Mouse (Mus musculus): Measurements from ENCODE around the gene Bfar. TPM values are rescaled to one million over a fixed set of nuclear protein-coding genes. Genes with fewer than 3 reads are reported as not detected.
"Not testable (repeated sequence)": the region's sequence is repeated elsewhere in the genome, so short reads cannot be mapped to it uniquely, and the experiment has no call there.

Gene Bfar
- total RNA-seq, 2 experiments from 2014 or later = 29.1 to 37.1 TPM

DNA sequence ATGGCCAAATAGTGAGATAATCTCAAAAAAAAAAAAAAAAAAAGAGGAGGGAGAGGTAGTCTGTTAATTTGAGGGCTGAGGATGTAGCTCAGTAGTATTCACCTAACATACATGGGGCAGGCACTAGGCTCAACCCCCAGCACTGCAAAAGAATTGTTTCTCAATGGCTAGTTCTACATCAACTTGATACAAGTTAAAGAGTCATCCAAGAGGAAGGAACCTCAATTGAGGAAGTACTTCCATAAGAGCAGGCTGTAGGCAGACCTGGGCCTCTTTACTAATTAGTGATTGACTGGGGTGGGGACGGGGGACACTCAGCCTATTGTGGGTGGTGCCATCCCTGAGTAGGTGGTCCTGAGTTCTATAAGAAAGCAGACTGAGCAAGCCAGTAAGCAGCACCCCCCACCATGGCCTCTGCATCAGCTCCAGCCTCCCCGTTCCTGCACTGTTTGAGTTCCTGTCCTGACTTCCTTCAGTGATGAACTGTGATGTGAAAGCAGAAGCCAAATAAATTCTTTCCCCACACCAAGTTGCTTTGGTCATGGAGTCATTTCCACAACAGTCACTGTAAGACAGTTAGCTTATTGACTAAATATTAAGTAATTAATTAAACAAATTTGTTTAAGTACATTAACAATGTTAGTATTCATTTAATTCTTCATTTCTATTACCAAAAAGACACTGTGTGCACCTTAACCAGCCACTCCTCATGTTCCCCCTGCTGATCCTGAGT lies 45.3 kb downstream of the Bfar start:
- DNase-seq = no peak

DNA sequence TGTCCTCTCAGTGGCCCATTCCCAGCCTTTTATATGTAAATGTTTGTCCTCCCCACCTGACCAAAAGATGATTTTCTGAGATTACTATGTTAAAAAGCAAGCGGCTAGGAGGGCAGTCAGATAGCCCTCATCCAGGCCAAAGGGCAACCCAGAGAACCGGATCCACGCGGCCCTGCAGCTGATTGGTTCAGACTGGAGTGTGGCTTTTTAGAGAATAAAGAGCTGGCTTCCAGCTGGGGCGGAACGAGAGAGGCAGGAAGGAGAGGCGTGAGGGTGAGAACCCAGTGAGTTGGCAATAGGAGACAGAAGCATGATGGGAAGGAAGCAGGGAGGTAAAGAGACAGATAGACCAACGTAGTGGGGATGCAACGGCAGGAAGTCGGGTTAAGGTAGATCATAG lies 51.3 kb downstream of the Bfar start:
- no peak for DNase-seq

DNA sequence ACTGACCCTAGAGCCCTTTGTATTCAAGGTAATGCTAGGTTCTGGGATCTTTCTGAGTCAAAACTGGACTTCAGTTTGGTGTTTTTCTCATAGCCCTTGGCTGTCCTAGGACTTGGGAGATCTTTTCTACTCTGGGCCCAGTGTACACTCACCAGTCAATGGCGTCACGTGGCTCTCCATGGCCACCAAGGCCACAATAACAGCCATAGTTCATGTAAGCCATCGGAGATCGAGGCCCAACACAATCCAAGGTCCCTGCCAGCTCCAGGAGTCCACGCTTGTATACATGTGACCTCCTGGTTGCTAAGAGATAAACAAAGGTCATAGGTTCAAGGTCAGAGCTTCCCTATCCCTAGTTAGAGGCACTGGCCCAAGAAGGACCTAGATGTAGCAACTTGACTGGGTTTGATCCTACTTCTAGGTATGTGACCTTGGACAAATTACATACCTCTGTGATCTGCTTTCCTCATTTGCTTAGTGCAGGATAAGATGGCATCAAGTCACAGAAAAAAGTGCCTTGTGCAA lies 56.2 kb downstream of the Bfar start:
- DNase-seq = no peak

DNA sequence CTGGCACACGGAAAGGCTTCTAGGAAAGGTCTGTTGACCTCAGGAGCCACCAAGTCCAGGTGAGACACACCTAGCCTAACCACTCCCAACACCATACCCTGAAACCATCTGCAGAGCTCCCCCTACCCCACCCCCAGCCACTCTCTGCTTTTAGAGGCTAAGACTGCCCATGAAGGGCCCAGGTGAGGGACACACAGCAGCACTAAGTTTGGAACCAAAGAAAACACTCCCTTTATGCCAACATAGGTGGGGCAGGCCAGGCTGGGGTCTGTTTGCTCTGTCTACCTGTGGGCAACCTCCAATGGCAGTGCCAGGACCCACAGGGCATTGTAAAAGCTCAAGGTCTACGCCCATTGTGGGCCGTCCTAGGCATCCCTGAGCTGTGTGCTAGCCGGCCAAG lies 57.8 kb downstream of the Bfar start:
- DNase-seq = no peak

DNA sequence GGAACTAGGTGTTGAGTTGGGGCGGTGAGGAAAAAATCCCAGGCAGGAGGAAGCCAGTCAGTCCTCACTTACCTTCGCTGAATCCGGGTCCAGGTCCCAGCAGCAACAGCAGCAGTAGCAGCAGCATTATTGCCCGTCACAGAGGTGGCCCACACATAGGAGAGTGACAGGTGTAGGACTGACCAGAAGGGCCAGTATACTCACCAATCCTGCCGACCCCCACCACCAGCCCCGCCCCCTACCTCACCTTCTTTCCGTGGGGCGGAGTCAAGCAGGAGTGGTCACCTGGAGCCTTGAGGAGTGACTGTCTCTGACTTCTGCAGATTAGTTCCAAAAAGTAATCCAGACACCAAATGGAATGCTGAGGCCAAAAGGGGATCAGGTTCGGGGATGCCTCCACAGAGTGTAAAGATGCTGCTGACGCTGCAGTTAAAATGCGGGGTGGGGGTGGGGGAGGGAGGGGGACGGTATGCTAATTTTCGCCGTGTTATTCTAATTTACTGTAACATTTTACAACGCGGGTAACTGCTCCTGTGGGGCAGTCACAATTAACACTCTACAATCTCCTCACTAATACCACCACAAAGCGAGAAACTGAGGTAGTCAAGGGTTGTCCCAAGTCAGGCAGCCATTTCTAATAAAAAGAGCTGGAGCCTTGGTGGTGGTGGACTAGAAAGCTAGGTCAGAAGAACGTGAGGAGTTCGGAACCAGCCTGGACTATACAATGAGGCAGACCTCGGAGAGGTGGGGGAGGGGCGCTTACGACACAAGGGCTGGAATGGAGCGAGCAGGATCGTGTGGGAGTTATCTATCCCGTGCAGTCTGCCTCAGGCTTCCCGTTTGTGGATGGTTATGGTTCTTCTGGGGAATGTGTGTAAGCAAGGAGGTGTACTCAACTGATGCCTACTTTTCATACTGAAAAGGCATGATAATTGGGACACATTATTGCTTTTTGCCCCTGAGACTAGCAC lies 58.9 kb downstream of the Bfar start, which contains the start of gene Pla2g10:
Gene Pla2g10 (minus strand): TSS at position 699 of the 971 bp plus-strand sequence.
- no peak for DNase-seq

DNA sequence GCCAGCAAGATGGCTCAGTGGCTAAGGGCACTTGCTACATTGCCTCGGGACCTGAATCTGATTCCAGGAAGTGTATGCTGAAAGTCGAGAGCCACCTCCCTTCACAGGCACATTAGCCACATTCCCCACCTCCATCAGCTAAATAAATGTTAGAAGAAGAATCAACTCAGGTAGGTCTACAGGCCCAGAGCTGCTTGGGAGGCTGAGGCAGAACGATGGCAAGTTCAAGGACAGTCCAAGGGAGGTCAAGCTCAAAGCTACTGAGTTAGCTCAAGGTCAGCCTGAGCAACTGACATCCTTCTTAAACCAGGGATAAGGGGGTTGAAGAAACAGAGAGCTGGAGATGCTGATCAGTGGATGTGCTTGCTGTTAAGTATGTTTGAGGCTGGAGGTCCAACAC lies 61.1 kb downstream of the Bfar start:
- DNase-seq = no peak

DNA sequence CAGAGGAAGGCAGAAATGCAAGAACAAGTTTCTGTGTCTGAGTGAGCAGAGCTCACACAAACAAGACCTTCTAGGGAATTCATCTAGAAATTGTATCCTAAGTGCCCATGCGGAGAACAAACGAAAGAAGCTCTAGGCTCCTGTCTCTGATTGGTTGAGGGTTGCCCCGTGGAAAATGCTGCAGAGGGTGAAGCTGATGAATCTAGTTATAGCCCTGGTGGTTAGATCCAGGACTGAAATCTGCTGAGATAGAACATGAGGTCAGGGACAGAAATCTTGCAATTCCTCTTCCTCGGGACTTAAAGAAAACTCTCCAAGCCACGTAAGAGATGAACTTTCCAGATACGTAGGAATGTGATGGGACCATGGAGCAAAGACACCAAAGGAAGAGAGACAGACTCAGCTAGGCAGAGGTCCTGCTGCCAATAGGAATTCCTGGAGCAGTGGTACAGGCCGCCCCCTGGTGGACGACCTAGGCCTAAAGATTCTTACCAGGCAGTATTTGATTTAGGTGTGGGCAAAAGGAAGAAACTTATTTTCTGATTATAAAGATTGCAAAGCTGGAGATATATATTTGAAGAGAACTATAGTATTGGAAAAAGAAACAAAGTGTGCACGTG lies 62.0 kb downstream of the Bfar start:
- DNase-seq = peak; percentile 45

DNA sequence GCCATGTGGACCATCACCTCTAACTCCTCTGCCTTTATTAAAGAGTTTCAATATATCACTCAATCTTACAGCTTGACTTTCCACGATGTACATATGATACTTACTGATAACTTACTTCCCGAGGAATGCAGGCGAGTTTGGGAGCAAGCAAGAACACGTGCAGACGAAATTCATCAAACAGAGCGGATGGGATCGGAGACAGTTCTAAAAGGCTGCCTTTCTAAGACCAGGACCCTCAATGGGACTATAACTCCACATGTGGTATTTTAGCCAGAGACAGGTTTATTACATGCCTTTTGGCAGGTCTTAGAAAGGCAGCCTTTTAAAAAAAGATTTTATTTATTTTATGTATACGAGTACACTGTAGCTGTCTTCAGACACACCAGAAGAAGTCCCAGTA lies 64.3 kb downstream of the Bfar start:
- no peak for DNase-seq

DNA sequence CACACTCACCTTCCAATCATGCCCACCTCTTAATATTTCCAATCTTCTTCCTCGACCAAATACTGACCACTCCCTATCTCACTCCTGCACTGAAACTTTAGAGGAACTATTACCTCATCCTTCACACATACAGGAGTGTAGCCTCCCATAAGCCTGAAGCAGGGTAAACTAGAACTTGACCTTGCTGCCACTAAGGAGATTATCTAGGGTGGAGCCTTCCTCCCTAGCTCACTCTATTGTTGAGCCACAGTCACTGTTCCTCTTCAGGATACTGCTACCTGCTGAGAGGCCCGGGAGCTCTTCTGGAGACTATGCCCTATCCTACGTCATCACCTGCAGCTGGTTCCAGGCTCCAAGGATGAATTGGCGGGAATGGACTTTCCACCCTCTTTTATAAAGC lies 67.4 kb downstream of the Bfar start:
- not testable (repeated sequence) for DNase-seq

DNA sequence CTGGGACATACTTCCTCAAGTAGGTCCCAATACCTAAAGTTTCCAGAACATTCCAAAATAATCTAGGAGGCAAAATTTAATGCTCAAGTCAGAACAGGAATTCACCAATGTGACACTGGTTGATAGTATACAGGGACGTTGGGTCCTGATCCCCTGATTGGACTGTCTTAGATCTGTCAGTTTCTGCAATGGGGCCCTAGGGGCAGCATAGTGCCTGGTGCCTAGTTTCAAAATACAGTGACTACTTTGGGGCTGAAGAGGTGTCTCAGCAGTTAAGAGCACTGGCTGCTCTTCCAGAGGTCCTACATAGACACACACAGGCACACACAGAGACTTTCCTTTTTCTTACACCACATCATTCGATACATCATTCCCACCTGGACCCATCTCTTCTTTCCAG lies 69.2 kb downstream of the Bfar start:
- no peak for DNase-seq

DNA sequence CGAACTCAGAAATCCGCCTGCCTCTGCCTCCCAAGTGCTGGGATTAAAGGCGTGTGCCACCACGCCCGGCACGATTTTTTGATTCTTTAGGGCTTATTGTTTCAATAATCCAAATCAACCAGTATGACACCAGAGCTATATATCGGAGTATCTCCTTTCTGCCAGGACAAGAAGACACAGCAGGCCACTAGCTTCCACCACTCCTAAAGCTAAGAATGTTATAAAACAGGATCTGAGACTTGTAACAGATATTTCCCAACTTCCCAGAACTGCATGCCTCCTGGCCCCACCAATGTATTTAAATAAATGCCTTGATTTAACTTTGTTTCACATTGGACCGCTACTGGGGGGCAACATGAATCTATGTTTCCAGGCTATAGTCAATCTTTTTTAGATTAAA lies 76.0 kb downstream of the Bfar start:
- DNase-seq = no peak

DNA sequence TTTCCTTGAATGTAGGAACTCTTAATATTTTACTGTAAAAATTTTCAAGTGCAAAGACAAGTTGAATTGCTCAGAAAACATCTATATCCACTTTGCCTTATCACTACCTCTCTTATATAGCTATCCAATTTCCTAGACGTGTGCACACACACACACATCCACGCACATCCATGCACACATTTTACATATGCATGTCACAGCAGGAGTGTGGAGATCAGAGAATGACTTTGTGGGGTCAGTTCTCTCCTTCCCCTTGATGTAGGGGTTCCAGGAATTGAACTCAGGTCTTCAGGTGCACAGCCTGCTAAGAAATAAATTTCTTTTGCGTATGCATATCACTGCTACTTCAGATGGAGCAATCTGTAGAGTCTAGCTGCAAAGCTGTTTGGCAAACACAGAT lies 76.5 kb downstream of the Bfar start:
- no peak for DNase-seq

DNA sequence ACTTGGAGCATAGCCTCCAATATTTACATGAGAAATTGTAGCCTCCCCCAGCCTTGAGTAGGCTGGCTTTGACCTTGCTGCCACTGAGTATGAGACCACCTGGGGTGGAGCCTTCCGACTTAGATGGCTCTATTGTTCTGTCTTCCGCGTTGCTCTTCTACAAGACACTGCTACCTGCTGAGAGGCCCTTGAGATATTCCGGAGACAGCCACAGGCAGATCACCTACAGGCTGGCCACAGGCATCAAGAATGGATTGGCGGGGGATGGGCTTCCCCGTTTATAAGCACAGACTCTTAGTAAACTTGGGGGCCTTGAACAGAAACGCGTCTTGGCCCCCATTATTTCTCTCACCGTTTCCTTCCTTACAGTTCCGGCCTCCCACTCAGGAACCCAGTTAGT lies 77.2 kb downstream of the Bfar start:
- DNase-seq = not testable (repeated sequence)

DNA sequence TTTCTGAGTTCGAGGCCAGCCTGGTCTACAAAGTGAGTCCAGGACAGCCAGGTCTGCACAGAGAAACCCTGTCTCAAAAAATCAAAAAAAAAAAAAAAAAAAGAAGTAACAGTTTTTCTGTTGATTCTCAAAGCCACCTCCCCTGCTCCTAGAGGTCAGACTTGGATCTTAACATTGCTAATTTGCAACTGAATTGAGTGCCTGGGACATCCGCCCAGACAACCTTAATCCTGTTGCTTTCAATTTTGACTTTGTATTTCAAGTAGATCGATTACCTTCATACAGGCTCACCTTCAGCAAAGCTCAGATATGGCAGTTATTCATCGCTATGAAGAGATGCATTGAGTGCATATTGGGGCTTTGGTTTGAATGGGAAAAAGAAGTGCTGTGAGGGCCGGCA lies 77.6 kb downstream of the Bfar start:
- DNase-seq = no peak

DNA sequence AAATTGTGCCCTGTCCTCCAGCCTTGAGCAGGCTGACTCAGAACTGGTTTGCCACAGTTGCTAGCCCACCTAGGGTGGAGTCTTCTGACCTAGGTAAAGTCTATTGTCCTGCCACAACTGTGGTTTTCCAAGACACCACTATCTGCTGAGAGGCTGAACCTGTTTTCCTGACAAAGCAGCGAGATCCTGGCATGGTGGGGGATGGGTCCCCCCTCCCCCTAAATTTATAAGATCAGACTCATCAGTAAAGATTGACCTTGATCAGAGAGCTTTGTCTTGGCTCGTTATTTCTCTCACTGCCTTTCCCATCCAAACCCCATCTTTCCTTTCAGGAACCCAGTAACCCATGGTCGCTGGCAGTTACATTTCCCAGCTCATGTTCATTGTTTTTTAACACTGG lies 78.3 kb downstream of the Bfar start:
- DNase-seq = no peak

DNA sequence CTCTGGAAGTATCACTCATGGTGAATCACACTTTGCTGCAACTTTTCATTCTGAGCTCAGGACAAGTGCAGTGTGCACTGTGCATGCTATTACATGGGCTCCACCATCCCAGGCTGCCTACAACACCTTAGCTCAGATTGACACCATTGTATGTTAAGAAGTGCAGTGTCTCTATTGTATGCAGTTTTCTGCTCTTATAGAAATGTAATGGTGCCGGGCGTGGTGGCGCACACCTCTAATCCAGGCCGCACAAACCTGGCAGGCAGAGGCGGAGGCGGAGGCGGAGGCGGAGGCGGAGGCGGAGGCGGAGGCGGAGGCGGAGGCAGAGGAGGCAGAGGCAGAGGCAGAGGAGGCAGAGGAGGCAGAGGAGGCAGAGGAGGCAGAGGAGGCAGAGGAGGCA lies 79.0 kb downstream of the Bfar start:
- no peak for DNase-seq

Other genes starting within 250 kb of the Bfar start
- 1 to 10 TPM; 5.9 to 6.1 TPM for gene Parn, start 3.7 kb upstream of the Bfar start, total RNA-seq (2021)
- 1 to 10 TPM; 1.7 to 2.0 TPM for gene 3110001I22Rik, start 71 bp downstream of the Bfar start, total RNA-seq (2021)
- not detected for gene Pla2g10, start 59.1 kb downstream of the Bfar start, total RNA-seq (2021)
- 10 to 100 TPM; 29.9 to 30.2 TPM for gene Rrn3, start 108.8 kb downstream of the Bfar start, total RNA-seq (2021)
- 10 to 100 TPM; 34.1 to 37.5 TPM for gene Ntan1, start 147.0 kb downstream of the Bfar start, total RNA-seq (2021)
- 10 to 100 TPM; 41.8 to 47.7 TPM for gene Pdxdc1, start 231.3 kb downstream of the Bfar start, total RNA-seq (2021)
- gene Mpv17l, start 231.3 kb downstream of the Bfar start, total RNA-seq (2021) = 1 to 10 TPM in 1 of 2 experiments, under 1 TPM in 1; 0.69 to 1.0 TPM

Data from gastrocnemius, postnatal 25 days (tissue).